In genomic region chr5:144243901-144244487, GRCm38 (mm10) we compare ENCODE assay signal across 8 mouse cellular contexts. TPM values are rescaled to one million over a fixed set of nuclear protein-coding genes. Genes with fewer than 3 reads are reported as not detected.
DNase-seq lines count a peak whose midpoint lies in the region; ATAC-seq lines count a peak whose summit lies in the region.

Gene Bri3, plus strand, starts transcription at chr5:144244437.

- H3K4me2 ChIP-seq in forebrain, embryonic 14.5 days (ENCODE audit: low read length): no peak within 1 kb of the TSS
- no peak within 1 kb of the TSS for H3K4me2 ChIP-seq in hindbrain, embryonic 11.5 days (replicated peaks; ENCODE audit: low read depth, low read length)
- no peak within 1 kb of the TSS for H3K4me2 ChIP-seq in liver, embryonic 13.5 days

- no peaks in the 10 kb centered on the region for H3K9me3 ChIP-seq in forebrain, embryonic 14.5 days (replicated peaks; ENCODE audit: control insufficient read depth, low read length)
- H3K9me3 ChIP-seq in hindbrain, embryonic 11.5 days (ENCODE audit: control insufficient read depth, low read length): no peaks in the 10 kb centered on the region
- no peaks in the 10 kb centered on the region for H3K9me3 ChIP-seq in liver, embryonic 13.5 days (replicated peaks)

- no peak for ATAC-seq in forebrain, embryonic 14.5 days
- no peak for ATAC-seq in hindbrain, embryonic 11.5 days (ENCODE audit: low FRiP score)
- no peak for ATAC-seq in liver, embryonic 13.5 days (ENCODE audit: low read depth)
- ATAC-seq in CD4-positive, CD25-positive, alpha-beta regulatory T cell, adult 4 months: no peak

- H3K4me3 ChIP-seq in forebrain, embryonic 14.5 days (ENCODE audit: low read depth, low read length): no peak within 1 kb of the TSS
- H3K4me3 ChIP-seq in hindbrain, embryonic 11.5 days (ENCODE audit: low read depth, low read length): no peak within 1 kb of the TSS
- no peak within 1 kb of the TSS for H3K4me3 ChIP-seq in liver, embryonic 13.5 days (replicated peaks)

- H3K36me3 ChIP-seq in forebrain, embryonic 14.5 days (ENCODE audit: control insufficient read depth, insufficient read depth, low read length): no peaks in the 10 kb centered on the region
- no peaks in the 10 kb centered on the region for H3K36me3 ChIP-seq in hindbrain, embryonic 11.5 days (ENCODE audit: control insufficient read depth, insufficient read depth, low read length)
- no peaks in the 10 kb centered on the region for H3K36me3 ChIP-seq in liver, embryonic 13.5 days

- no peaks in the 10 kb centered on the region for H3K27me3 ChIP-seq in forebrain, embryonic 14.5 days (replicated peaks; ENCODE audit: control insufficient read depth, insufficient read depth, low read length)
- H3K27me3 ChIP-seq in hindbrain, embryonic 11.5 days (ENCODE audit: control insufficient read depth, insufficient read depth, low read length): no peaks in the 10 kb centered on the region
- no peaks in the 10 kb centered on the region for H3K27me3 ChIP-seq in liver, embryonic 13.5 days

- no peak within 1 kb of the TSS for H3K9ac ChIP-seq in forebrain, embryonic 14.5 days (ENCODE audit: low read length)
- H3K9ac ChIP-seq in hindbrain, embryonic 11.5 days (ENCODE audit: low read depth, low read length): no peak within 1 kb of the TSS
- no peak within 1 kb of the TSS for H3K9ac ChIP-seq in liver, embryonic 13.5 days

- H3K4me1 ChIP-seq in forebrain, embryonic 14.5 days (ENCODE audit: control insufficient read depth, insufficient read depth, low read length): no peaks in the 10 kb centered on the region
- no peaks in the 10 kb centered on the region for H3K4me1 ChIP-seq in hindbrain, embryonic 11.5 days (replicated peaks; ENCODE audit: control insufficient read depth, insufficient read depth, low read length)
- peaks cover 11% of the 10 kb centered on the region for H3K4me1 ChIP-seq in liver, embryonic 13.5 days (replicated peaks)

- 96% methylated on average over 7 of the region's 7 CpGs for WGBS in forebrain, embryonic 14.5 days
- 94% methylated on average over 7 of the region's 7 CpGs for WGBS in hindbrain, embryonic 11.5 days
- whole genome bisulfite sequencing in liver, embryonic 13.5 days (ENCODE audit: insufficient replicate concordance): 72% methylated on average over 7 of the region's 7 CpGs

- no peak within 1 kb of the TSS for H3K27ac ChIP-seq in forebrain, embryonic 14.5 days (ENCODE audit: low read depth, low read length)
- no peak within 1 kb of the TSS for H3K27ac ChIP-seq in hindbrain, embryonic 11.5 days (ENCODE audit: low read depth, low read length)
- no peak within 1 kb of the TSS for H3K27ac ChIP-seq in liver, embryonic 13.5 days

- no peak for DNase-seq in urinary bladder, adult 2 months (ENCODE audit: low spot score)
- DNase-seq in urinary bladder, postnatal 4 days (ENCODE audit: low spot score in 2 of 2): no peak
- no peak for DNase-seq in forebrain, embryonic 14.5 days (ENCODE audit: low spot score)
- no peak for DNase-seq in hindbrain, embryonic 11.5 days (ENCODE audit: low spot score)
- DNase-seq in liver, embryonic 13.5 days: no peak
- no peak for DNase-seq in ovary, postnatal 14 days (ENCODE audit: low spot score)
- no peak for DNase-seq in yolk sac, embryonic 10.5 days (ENCODE audit: low spot score)

RNA-seq across cellular contexts. Expression of gene Bri3, which starts in this region (rescaled TPM):
- polyA plus RNA-seq in urinary bladder, adult 2 months (2012; rRNA removed): 138 and 144 TPM in 2 replicates
- polyA plus RNA-seq in forebrain, embryonic 14.5 days (2014; fragmentation: Nextera tagmentation; extraction: Ambion mirVana): 82.8 and 105 TPM in 2 replicates
- polyA plus RNA-seq in hindbrain, embryonic 11.5 days (2014; fragmentation: Nextera tagmentation; extraction: Ambion mirVana): 125 and 126 TPM in 2 replicates
- 25.1 and 25.4 TPM in 2 replicates for polyA plus RNA-seq in liver, embryonic 13.5 days (2015; fragmentation: Nextera tagmentation; extraction: Ambion mirVana)
- polyA plus RNA-seq in CD4-positive, CD25-positive, alpha-beta regulatory T cell, adult 4 months (2017; shearing (Covaris generic)): 1 to 10 TPM; 2.6 to 5.2 TPM
